Comparison of ENCODE assay signal across 9 mouse cellular contexts in genomic region chr14:121103459-121103858, GRCm38 (mm10).
DNase-seq lines count a peak whose midpoint lies in the region; ATAC-seq and TF ChIP-seq lines count a peak whose summit lies in the region.
"Had no signal": no experiment of that assay in that cellular context is flagged by ENCODE, and none has a peak within 500 bp of the region (broad histone marks: within the 10 kb centered on the region; RNA-seq: fewer than 3 reads in every experiment).

No protein-coding gene starts in this region.

- H3K4me3 ChIP-seq in ES-Bruce4 (ENCODE audit: low read depth, low read length): 0 out of 2 replicates have a peak overlapping the region, but pooled peaks have one; percentile 3
- no peak overlapping the region for H3K4me3 ChIP-seq in embryonic facial prominence, embryonic 13.5 days

- 0 out of 2 replicates have a peak overlapping the region, but pooled peaks have one; percentile 21 for H3K9ac ChIP-seq in ES-Bruce4 (ENCODE audit: low read depth, poor library complexity, severe bottlenecking)
- no peak overlapping the region for H3K9ac ChIP-seq in embryonic facial prominence, embryonic 13.5 days

- no peak overlapping the region for H3K4me2 ChIP-seq in embryonic facial prominence, embryonic 13.5 days

- peak; percentile 48 for DNase-seq in gastrocnemius, adult 18-20 months (ENCODE audit: low spot score)
- no peak for DNase-seq in gastrocnemius, postnatal 14 days
- peak; percentile 72 to 75 for DNase-seq in kidney, postnatal 36 days
- DNase-seq in T-cell, adult 2 months (ENCODE audit: low spot score): no peak
- DNase-seq in thymus, postnatal 25 days: no peak
- DNase-seq in heart, adult 18-20 months: no peak
- DNase-seq: spleen, adult 18-20 months had no signal

- TF ChIP-seq CTCF in ES-Bruce4 (IDR thresholded peaks at IDR 0.05; ENCODE audit: low read depth, low read length): no peak

- peak overlapping the region; percentile 73 for H3K27ac ChIP-seq in ES-Bruce4 (ENCODE audit: insufficient read depth, low read length)
- H3K27ac ChIP-seq in embryonic facial prominence, embryonic 13.5 days: peak overlapping the region; percentile 77

- ATAC-seq in embryonic facial prominence, embryonic 13.5 days (ENCODE audit: insufficient number of reproducible peaks, insufficient read depth, low FRiP score, low TSS enrichment, low read depth): peak; percentile 29; the same call in 1 of the 2 replicates

- H3K9me3 ChIP-seq in ES-Bruce4 (replicated peaks; ENCODE audit: control insufficient read depth, insufficient read depth, low read length, poor library complexity, severe bottlenecking): no peaks in the 10 kb centered on the region
- no peaks in the 10 kb centered on the region for H3K9me3 ChIP-seq in embryonic facial prominence, embryonic 13.5 days

- peaks cover 10% of the 10 kb centered on the region for H3K4me1 ChIP-seq in ES-Bruce4 (ENCODE audit: control insufficient read depth, insufficient read depth, low read length)
- peaks cover 88% of the 10 kb centered on the region for H3K4me1 ChIP-seq in embryonic facial prominence, embryonic 13.5 days

- 36% methylated on average over 9 of the region's 9 CpGs for WGBS in embryonic facial prominence, embryonic 13.5 days

- H3K36me3 ChIP-seq in ES-Bruce4 (ENCODE audit: control insufficient read depth, insufficient read depth, low read length, poor library complexity, severe bottlenecking): no peaks in the 10 kb centered on the region
- peaks cover 7% of the 10 kb centered on the region for H3K36me3 ChIP-seq in embryonic facial prominence, embryonic 13.5 days

- intact Hi-C loops in gastrocnemius, postnatal 14 days (cut with DNase I; ENCODE audit: low total_unique reads): no loop called here

- no peak for TF ChIP-seq POLR2A in ES-Bruce4 (IDR thresholded peaks at IDR 0.05; ENCODE audit: insufficient read depth, low read length)

- no peaks in the 10 kb centered on the region for H3K27me3 ChIP-seq in ES-Bruce4 (ENCODE audit: control insufficient read depth, insufficient read depth, low read length, poor library complexity, severe bottlenecking)
- no peaks in the 10 kb centered on the region for H3K27me3 ChIP-seq in embryonic facial prominence, embryonic 13.5 days

- peak; percentile 85 for TF ChIP-seq EP300 in ES-Bruce4 (IDR thresholded peaks at IDR 0.05; ENCODE audit: insufficient read depth, low read depth, low read length)

Comparison
In these comparisons a context has a peak if more than half of its experiments do, and no peak if none do; other contexts are left out.
1. DNase-seq: peak in gastrocnemius, adult 18-20 months (single experiment) and kidney, postnatal 36 days (2 of 2); none in gastrocnemius, postnatal 14 days (single experiment), T-cell, adult 2 months (single experiment), thymus, postnatal 25 days (single experiment) and heart, adult 18-20 months (0 of 2).